Mouse (Mus musculus) retina, postnatal 1 day (tissue): ENCODE data around the gene Rab3il1.

Experiments
- DNase-seq: peaks from one replicate; pipeline ENCODE4 v3.0.0-alpha.2; 2012

Gene Rab3il1

DNA sequence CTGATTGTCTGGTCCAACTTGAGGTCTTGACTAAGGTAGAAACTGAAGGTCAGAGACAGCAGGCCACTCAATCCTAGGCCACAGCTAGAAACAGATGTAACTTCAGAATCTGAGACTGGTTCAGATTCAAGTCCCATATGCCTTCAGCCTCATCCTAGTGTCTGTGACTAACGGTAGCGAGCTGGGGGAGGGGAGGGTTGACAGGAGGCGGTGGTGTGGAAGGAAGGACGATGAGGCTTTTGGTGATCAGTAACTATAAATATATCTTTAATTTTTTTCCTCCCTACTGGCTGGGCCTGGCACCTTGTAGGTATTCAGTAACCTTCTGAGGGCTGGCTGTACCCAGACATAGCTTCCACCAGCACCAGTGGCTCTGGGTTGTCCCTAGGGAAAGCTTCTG is 14.0 kb downstream of the Rab3il1 start:
- DNase-seq = no peak

DNA sequence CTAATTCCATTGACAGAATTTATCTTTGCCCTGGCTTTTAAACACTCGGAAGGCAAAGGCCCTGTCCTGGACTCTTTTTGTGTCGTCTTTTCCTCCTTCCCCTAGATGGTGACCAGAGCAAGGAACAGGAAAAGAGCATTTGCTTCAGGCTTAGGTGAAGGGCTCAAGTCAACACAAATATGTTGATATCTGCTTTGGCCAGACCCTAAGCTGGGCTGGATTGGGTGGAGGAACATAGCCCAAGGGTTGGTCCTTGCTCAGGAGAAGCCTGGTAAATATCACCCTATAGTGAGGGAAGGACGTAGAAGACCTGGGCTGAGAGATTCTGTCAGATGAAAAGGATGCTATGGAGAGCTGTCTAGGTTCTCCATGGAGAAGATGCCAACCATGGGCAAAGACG is 14.7 kb downstream of the Rab3il1 start:
- no peak for DNase-seq

DNA sequence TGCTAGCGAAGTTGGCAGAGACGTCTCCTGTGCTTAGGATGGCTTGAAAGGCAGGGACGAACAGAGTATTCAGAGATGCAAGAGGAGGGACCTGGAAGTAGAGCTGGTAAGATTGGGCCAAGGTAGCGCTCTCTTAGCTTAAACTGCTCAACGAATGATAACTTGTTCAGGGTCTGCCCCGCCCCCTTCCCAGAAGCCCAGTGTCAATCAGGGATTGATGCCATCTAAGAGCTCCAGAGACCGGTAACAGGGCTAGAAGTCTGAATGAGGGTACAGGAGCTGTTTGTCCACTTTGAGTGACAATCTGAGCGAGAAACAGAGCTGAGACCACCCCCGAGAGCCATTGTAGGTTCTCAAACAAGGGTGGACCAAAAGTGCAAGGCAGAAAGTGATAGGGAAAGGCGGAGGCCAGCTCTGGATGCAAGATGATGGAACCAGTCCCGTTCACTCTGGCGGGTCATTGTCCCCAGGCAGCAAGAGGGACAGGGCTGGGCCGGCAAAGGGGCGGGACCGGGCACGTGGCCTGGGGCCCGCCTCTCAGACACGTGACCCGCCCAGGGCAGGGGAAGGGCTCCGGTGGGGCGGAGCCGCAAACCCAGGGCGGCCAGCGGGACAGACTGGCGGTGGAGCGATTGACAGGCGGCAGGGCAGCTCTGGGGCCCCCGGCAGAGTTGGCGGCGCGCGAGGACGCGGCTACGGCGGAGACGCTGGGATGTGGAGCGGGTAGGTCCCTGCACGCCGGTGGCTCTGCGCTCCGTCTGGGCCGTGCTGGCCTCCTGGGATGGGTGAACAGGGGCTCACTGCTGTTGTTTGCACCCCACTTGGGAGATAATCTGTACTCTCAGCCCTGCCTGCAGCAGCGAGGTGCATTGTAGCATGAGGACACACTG is 16.4 kb downstream of the Rab3il1 start:
- DNase-seq = peak; percentile 92

DNA sequence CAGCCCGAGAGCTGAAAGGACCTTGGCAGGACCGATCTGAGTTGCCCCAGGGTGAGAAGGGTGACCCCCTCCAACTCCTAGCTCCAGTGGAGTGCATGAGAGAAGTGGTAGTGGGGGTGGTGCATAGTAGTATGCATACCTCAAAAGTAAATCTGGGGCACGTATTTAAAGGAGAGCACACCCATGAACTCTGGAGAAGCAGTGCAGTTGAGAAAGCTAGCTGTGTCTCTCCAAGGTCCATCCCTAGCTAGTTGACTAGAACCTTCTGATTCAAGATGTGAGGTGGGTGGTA is 17.0 kb downstream of the Rab3il1 start:
- no peak for DNase-seq

DNA sequence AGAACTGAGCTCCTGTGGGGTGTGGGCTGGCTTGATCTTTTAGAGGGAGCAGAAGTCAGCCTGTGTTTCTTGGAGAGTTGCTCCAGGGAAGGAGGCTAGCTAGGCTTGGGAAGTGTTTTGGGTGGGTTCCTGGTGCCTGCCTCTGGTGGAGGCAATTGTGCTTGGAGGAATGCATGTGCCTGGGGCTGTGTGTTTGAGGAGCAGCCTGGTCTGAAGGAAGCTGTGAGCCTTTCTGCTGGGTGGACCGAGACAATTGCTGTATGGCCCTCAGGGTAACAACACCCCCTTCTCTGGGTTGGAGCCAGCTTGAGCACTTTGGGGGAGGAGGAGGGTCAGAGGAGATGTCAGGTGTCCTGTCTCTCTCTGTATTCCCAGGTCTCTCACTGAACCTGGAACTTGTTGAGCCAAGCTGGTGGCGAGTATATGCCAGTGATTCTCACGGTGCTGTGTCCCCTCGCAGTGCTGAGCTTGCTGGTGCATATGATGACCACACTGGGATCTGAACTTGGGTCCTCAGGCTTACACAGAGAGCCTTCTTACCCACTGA is 17.8 kb downstream of the Rab3il1 start:
- DNase-seq = no peak

DNA sequence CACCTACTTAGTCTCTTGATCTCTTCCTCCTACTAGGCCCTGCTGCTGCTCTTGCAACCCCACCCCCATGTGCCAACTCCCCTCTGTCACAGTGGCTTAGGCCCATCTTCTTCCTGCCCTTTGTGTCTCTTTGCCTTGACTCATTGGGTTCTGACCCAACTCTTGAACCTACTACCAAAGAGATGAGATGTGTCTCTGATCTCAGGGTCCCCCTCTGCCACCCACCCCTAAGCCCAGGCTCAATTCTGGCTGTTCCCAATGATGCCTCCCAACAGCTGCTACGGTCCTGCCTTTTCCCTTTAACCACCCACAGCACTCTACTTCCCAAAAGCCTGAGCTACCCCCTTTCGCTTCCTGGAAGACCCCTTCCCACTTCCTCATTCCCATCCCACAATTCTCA is 20.5 kb downstream of the Rab3il1 start:
- DNase-seq = no peak

DNA sequence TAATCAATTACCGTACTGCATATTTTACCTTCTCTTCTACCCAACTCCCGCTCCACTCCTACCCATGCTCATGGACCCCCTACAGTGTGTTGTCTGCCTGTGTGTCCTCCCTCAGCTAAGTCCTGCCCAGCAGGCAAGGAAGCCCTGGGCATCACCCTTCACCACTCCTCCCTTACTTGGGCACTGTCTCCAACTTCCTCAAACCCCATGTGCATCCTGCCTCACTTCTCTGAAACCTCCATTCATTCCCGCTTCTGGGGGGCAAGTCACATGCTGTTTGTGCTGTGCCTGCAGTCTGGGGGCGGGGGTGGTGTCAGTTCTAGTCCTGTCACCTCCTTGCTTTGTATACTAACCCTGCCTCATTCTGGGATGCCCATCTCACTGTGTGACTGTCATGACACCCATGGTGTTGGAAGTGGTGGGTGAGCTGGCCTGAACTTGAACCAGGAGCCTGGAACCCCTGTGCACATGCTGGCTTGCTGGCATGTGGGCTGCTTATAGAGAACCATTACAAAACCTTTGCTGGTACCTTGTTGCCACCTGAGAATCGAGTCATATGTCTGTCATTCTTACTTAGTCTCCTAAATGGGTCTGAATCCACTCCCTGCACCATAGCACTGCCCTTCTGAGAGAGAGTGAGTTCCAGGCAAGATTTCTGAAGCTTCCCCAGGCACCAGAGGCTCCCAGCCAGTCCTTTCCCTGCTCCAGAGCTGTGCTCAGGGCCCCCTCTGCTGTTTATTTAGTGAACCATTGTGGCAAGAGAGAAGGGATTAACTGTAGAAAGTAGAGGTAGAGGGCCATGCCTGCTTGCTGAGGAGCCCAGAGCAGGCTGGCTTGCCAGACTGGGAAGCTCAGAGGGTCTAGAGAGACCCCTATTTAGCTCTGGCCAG is 21.2 kb downstream of the Rab3il1 start:
- peak; percentile 45 for DNase-seq

DNA sequence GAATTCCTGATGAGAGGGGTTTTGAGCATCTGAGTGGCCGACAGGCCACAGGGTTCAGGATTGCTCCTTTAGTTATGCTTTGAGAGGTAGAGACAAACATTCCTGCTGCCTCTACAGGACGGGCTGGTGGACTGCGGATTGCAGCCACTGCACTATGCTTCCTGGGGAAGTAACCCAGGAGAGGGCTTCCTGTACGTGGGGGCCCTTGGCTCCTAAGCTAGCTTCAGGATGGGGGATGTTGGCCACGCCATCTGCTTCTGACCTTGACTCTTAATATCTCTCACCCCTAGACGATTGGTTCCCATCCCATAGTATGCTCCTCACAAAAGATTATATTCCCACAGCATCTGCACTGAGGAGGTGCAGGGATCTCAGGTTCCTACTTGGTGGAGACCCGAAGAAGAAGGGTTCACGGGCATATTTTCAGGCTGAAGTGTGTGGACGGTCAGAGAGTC is 21.9 kb downstream of the Rab3il1 start:
- no peak for DNase-seq

DNA sequence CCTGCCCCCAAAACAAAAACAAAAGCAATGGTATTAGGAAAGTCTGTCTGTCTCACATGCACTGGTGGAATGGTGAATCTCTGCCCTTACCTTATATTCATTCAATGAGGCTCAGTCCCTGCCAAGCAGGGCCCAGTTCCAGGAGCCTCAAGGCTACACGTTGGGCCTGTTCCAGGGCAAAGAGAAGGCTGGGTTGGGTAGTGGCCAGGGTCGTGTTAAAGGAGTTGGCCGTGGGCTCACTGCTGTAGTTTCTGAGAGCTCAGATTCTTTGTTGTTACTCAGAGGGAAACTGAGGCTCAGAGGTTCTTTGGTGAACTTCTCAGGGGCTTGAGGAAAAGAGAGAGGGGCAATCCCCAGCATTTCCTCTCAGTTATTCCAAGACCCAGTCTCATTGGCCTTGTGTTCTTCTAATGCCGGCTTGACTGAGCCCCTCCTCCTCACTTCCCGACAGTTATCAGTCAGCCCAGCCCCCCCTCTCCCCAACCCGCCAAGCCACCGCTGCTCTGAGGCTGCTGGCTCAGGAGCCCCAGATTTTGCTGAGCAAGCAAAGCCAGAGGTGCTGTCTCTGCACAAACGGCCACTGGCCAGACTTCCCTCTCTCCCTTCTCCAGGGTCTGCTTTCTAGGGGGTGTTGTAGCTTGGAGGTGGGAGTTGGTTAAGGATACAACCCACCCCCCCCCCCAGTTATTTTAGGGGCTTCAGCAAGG is 23.9 kb downstream of the Rab3il1 start:
- peak; percentile 52 for DNase-seq

DNA sequence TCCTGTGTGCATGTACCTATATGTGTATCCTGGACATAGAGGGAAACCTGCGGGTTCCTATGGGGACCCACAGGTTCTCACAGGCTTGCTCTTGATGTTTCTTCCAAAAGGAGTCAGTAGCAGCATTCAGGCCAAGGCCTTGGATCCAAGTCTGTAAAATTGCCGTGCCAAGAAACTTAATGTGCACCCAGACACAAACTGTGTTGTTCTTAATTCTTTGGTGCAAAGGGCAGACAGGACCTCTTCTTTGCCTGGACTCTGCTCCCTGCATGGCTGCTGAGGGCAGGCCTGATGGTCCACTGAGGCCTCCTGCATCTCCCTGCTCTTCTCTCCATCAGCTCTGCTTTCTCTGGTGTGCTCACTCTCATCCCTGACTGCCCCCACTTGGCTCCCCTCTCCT is 28.3 kb downstream of the Rab3il1 start:
- DNase-seq = no peak

DNA sequence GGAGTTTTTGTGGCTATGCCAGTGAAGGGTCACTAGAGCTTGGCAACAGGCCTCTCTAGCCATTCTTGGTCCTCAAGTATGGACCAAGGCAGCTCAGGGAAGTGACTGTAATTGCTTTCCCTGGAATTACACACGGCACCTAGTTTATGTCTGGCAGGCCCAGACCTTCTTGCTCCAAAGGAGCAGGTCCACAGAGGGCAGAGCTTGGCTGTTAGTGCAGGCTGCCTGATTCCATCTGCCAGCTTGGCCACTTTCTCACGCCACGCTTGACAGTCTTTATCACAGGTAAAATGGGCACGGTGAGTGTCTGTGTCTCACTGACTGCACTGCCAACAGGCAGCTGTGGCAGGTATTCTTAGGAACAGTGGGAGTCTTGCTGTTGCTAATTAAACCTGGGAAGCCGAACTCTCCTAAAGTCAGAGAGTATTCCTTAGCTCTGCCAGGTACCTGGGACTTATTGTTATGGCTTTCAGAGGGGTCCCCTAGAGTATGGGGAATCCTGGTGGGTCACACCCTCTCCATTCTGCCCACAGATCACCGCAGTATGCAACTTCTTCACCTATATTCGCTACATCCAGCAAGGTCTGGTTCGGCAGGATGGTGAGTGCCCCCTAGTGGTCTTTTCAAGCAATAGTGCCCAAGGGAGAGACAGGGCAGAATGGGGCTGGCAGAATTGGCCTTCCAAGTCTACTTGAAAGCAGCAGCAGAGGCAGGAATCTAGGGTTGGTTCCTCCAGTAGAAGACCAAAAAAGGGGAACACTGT is 31.9 kb downstream of the Rab3il1 start:
- DNase-seq = peak; percentile 79

DNA sequence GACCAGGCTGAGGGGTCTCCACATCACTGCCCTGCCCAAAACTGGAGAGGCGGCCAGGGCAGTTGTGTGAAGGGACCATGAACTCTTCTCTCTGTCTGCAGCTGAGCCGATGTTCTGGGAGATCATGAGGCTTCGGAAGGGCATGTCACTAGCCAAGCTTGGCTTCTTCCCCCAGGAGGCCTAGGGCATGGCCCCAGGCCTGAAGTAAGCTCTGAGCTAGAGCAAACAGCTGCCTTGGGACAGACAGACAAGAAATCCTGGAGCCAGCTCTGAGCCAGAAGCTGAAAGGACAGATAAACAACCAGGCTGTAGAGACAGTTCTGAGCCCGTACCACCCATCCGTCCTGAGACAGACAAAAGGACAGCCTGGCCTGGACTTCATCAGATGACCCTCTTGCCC is 32.9 kb downstream of the Rab3il1 start:
- no peak for DNase-seq

DNA sequence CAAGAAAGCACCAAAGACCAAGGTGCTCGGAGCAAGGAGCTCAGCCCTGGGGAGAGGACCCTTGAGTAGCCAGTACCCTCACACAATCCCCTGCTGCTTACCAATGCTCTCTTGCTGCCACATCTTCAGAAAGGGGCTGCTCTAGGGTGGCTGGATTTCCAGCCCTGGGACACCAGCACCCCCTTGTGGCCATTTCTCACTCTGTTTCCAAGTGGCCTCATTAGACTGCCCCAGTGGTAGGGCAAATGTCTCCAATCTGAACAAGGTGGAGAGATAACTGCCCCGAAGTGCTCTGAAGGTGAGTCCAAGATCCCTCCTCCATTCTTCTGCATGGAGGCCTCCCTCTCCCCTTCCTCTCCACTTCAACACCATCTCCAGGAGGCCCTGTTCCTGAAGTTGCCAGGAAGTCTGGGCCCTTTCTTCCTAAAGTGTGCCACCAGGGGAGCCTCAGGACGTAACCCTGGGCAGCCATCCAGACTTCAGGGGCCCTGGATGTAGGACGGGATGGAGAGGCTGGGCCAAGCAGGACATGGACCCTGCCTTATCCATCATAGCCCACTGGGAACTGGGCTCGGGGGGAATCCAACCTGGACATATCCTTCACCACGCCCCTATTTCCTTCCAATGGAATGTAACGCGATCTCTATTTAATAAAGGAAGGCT is 33.4 kb downstream of the Rab3il1 start:
- DNase-seq = peak; percentile 87

DNA sequence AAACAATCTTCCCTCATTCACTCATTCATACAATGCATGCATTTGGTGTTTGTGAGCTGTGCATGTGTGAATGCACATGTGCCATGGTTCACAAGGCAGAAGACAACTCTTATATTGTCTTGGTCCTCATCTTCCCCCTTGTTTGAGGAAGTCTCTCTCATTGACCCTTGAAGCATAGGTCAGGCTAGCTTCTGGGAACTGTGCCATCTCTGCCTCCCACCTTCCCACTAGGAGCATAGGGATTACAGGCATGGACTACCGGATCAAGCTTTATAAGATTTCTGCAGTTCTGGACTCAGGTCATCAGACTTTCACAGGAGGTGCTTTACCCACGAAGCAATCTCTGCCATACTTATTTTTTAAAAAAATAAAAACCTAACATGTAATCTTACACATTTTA is 36.1 kb downstream of the Rab3il1 start:
- DNase-seq = peak; percentile 41

DNA sequence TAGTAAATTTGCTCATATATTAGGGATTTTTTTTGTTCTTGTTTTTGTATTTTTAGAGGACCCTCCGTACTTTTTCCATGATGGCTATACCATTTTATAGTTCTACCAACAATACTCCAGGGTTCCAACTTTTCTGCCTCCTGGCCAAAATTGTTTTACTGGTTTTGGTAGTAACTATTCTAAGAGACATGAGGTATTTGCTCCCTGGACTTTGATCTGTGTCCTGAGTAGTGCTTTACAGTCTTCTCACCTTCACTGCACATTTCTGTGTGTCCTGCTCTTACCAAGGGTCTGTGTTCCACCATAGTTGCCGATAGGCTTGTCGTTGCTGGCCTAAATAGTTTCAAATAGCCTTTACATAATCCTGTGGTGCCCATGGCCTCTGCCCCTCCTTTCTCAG is 36.9 kb downstream of the Rab3il1 start:
- DNase-seq = no peak

DNA sequence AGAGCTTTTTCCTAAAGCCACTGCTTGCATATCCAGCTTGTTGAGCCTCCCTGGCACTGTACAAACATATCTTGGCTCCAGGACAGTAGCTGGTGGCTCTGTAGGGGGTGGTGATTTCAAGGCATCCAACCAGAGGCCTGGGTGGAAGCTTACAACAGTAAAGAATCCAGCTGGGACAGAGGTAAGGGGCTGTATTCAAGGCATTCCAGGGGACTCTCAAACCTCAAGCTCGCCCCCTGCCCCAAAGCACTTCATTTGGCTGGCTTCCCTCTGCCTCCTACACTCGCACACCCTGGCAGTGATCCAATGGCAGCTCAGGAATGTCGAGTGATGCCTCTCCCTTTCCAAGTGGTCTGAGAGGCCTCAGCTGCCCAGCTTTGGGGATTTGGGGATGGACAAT is 37.4 kb downstream of the Rab3il1 start:
- peak; percentile 67 for DNase-seq

DNA sequence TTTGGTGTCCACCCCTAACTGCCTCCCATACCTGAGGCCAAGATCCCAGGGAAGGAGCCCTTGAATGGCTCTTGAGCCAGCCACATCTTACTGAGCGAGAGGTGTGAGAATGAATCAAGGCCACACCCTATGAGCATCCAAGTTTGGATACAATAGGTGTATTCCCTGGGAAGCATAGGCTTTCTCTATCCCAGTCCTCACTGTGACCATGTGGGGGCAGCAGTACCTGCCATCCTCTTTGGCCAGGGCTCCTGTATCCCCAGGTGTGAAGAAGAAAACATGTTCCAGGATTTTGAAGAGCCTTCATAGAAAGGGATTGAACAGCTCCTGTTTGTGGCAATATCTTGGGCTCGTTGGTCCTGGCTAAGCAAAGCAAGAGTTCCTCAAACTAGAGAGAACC is 38.1 kb downstream of the Rab3il1 start:
- no peak for DNase-seq

DNA sequence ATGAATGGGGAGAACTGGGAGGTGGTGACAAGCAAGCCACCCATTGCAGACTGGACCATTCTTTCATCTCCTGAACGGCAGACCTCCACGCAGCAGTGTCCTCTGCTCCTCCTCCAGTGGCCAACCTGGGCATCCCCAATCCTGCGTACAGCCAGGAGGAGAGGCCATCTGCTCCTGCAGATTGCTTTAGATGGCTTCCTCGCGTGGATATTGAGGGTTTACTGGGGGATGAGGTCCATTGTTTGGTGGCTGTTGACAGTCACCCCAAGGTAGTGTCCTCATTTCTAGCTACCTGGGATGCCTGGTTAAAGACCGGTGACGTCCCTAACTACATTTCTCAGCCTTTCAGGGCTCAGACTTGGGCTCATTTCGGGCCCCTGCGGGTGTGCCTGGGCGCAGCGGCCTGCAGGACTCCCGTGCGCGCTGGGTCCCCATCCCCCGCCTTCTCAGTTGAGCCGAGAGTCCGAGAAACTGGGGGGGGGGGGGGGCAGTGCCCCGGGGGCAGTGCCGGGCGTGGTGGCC is 39.5 kb downstream of the Rab3il1 start:
- DNase-seq = no peak

DNA sequence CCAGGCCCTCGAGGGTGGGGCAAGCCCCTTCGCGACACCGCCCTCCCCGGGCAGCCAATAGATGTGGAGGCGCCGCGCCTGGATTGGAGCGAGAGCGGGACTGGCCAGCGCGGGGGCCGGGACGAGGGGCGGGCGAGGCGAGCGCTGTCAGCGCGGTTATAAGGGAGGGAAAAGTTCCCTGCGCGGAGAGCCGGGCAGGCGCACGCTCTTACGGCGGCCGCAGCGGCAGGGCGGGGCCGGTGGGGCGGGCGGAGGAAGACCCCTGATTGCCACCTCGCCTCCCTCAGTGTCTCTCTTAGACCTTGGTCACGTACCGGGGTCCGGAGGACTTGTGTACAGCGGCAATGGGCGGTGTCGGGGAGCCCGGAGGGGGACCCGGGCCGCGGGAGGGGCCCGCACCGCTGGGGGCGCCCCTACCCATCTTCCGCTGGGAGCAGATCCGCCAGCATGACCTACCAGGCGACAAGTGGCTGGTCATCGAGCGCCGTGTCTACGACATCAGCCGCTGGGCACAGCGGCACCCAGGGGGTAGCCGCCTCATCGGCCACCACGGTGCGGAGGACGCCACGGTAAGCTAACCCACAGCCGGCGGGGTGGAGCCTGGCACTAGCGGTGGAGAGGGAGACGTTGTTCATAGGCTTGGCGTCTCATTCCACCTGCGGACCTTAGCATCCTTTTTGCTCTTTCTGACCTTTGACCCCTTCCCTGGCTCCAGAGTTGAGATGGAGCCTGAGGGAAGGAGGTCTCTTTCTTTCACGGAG is 40.1 kb downstream of the Rab3il1 start, which contains the start of gene Fads3:
TSS of gene Fads3 (plus strand) at position 182 of the 761 bp plus-strand sequence.
- peak; percentile 84 for DNase-seq

DNA sequence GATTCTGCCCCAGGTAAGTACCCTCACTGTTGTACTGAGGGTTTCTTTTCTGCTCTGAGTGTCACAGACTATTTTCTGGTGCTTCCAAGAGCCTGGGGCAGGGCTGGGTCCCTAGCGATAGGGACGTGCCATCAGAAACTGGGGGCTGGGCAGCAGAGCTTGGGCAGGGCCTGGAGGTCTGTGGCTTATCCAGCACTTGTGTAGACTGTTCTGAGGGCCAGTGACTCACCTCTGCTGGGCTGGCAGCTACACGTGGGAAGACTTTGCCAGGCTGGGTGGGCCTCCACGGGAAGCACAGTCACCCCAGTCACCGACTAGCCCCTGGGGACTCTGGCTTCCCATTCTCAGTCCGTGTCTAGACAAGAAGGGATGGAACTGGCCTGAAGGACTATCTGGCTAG is 40.8 kb downstream of the Rab3il1 start:
- DNase-seq = no peak

DNA sequence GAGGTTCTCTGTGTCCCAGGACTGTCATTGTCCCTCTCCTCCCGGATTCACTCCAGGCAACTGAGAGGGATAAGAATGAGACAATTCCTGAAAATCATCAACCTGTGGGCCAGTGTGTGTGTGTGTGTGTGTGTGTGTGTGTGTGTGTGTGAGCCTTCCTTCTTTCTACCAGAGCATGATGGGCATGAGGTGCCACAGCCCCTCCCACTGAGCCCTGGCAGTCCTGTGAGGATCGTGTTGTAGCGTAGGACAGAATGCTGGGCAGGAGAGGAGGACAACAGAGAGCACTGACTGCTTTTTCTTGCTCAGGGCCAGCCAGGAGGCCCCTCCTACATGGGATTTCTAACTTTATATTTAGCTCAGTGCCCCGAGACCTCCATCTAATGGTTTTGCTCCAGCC is 41.3 kb downstream of the Rab3il1 start:
- no peak for DNase-seq
